Mouse (Mus musculus) heart, adult 8-10 months (tissue): ENCODE results near the gene Heatr1. TPM values are rescaled to one million over a fixed set of nuclear protein-coding genes. Genes with fewer than 3 reads are reported as not detected.
A peak's percentile ranks its signal among the peaks of the same experiment; 100 is the strongest.

Source experiments
- DNase-seq: peaks from one replicate; pipeline ENCODE4 v3.0.0; 2022; ENCODE audit warnings: low spot score
- total RNA-seq, 4 experiments: library from RNA; stranded (reverse); gene quantifications; 2 replicates each; pipeline ENCODE4 v1.2.4; 2022

The Heatr1 gene
- total RNA-seq: 10 to 100 TPM; 13.0 to 18.1 (median 15.9) TPM

DNA sequence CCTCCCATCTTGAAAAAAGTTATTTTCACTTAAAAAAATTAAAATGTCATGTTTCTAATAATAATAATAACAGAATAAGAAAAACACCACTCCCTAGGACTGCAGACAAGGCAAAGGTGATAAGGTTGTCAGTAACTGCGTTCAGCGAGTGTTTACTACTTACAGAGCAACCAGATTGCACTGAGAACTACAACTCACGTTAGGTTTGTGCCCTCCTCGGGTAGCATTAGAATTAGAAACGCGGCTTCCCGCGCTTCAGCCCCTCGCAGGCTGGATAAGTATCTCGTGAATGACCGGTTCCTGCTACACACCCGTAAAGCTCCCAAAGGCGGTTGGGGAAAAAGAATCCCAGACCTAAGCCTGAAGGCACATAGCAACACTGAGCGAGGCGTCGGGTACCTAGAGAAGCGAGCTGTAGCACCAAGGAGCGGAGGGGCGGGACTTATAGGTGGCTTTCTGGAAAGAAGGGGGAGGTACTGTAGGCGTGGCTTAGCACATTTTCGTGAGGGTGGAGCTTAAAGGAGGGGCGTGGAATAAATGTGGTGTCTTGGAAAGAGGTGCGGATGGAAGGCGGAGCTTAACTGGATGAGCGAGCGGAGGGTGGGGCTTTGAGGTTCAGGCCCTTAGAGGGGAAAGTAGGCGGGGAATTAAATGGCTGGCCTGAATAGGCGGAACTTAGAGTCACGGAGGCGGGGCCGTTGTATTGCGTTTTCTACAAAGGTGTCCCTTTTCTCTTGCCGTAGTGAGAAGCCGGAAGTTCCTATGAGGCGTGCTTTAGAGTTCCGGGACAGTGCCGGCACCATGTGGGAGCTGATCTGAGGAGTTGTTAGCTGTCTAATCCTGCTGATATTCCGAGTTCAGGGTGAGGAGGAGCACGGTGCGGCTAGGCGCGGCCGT lies at the start of gene Heatr1:
Gene Heatr1 (plus strand): TSS at position 419 of the 897 bp plus-strand sequence.
- peak; percentile 97 for DNase-seq

DNA sequence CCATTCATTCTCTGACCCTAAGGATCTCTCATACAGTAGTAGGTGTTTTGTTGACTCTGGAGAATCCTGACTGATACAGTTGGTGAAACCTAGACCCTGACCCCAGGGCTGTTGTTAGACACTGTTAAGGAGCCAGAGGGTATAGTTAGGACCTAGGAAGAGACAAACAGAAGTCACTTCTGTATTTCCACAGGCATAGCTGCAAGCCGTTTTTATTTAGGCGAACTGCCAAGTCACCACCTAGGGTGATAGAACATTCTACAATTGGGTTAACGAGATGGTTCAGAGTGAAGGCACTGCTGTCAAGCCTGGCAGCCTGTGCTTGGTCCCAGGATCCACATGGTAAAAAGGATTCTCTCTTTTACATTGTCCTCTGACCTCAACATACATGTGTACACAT lies 48.0 kb upstream of the Heatr1 start:
- DNase-seq: no peak

GRCm38 (mm10) chr13:12349197-12349824 lies 45.5 kb upstream of the Heatr1 start:
- DNase-seq: no peak

GRCm38 (mm10) chr13:12356184-12356583 lies 38.6 kb upstream of the Heatr1 start:
- DNase-seq: no peak

- peak; percentile 19 for DNase-seq
Observed at GRCm38 (mm10) chr13:12357554-12357953, 37.3 kb upstream of the Heatr1 start.

DNA sequence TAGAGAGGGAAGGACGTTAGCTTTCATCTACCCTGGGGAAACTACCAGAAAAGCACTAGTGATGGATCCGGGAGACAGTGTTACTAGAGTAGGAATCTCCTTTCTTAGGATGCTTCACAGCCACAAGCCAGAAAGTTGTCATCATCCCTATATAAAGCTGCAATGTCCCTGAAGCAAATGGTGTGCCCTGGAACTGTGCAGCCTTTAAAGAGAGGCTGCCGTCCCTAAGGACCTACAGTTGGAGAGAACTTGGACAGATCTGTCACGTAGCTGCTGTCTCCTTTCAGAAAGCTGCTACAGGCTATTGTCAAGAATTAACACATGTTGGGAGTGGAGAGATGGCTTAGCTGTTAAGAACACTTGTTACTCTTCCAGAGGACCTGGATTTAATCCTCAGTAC lies 33.3 kb upstream of the Heatr1 start:
- no peak for DNase-seq

GRCm38 (mm10) chr13:12369041-12369621 lies 25.7 kb upstream of the Heatr1 start:
- DNase-seq: peak; percentile 62

DNA sequence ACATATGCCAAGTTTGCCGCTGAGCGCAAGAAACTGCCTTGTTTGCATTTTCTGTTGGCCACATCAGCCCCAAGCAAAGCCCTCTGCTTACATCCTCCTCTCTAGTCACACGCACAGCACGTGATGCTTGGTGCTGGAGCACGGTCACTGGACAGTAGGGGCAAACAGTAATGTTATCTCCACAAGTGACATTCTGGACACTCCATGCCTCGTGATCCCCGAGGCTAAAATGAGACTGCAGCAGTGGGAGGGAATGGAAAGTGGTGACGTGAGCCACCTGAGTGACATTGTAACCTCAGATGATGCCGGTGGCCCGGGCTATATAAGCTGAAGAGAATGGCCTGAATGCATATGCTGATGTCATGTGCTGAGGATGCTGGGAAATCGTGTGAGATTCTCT lies 24.9 kb upstream of the Heatr1 start:
- peak; percentile 77 for DNase-seq

GRCm38 (mm10) chr13:12372755-12373154 lies 22.1 kb upstream of the Heatr1 start:
- DNase-seq: no peak

GRCm38 (mm10) chr13:12376778-12377177 lies 18.0 kb upstream of the Heatr1 start:
- no peak for DNase-seq

GRCm38 (mm10) chr13:12384796-12385195 lies 10.0 kb upstream of the Heatr1 start:
- DNase-seq: no peak

DNA sequence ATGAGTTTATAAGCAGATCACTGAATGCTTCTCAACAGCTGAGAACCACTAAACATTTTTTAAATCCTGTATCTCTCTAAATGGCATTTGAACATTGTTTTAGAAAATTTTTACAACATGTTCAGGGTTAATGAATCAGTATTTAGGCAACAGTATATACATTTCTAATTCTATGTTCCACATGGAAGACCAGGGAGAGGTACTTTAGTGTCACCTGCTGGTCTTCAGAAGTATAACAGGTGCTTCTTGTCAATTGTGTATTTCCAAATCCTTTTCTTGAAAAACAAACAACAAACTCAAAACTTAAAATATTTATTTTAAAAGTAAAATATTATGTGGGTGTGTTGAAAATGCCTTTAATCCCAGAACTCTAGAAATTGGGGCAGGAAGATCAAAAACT lies 8.5 kb upstream of the Heatr1 start:
- DNase-seq: peak; percentile 19

DNA sequence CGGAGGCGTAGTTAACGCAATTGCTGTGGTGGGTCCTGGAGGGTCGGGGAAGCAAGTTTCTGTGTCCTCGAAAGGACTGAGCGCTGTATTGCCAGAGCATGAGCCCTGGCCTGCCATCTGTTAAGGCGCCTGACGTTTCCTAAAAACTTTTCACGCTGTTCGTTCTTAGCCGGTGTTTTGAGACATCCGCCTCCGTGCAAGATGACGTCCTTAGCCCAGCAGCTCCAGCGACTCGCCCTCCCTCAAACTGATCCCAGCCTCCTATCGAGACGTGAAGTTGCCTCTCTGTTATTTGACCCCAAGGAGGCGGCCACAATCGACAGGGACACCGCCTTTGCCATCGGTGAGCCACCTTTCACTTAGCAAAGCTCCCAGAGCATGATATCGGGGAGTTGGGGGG lies 744 bp downstream of the Heatr1 start:
- DNase-seq: no peak

DNA sequence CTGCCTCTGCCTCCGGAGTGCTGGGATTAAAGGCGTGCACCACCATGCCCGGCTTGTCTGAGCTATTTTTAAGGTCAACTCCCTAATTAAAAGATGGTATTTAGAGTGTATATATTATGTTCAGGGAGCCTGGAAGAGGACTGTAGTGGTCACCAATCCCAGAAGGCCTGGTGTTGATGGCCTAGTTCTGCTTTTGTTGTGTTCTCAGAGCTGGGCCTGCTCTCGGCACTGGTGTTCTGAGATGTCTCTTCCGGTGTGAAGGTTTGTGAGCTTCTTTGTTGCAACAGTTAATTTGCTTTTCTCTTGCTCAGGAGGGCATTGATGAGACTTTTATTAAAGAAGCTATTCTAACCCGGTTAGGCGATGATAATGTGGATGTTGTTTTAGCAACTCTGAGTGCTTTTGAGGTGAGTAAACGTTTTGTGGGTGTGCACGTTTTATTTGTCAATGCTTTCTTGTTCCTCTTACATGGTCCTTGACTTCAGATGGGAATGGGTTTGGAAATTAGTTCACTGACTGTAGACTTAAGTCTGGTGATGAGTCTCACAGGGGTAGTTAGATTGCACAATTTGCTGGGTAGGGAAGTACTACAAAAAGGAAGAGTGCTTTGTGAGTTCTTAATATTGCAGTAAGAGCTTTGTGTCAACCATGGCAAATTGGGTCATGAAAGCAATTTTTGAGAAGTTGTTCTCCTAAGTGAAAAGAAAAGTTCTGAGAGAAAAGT lies 13.7 kb downstream of the Heatr1 start:
- DNase-seq: no peak

DNA sequence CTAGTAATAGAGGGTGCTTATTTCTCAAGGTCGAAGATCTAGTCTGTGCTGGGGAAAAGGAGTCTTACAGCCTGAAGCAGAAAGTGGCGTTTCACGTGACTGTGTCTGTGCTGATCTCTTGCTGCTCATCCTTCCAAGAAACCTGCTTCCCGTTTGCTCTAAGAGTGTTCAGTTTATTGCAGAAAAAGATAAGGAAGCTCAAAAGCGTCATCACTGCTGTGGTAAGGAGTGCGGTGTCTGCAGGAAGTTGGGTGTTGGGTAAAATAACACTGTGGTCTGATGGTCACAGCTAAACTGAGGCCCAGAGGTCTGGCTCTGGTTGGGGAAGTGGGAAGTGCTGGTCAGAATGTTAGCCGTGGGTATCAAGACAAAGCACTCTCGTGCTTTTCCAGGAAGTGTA lies 17.2 kb downstream of the Heatr1 start:
- peak; percentile 38 for DNase-seq

- no peak for DNase-seq
Observed at GRCm38 (mm10) chr13:12420596-12420995, 25.8 kb downstream of the Heatr1 start.

DNA sequence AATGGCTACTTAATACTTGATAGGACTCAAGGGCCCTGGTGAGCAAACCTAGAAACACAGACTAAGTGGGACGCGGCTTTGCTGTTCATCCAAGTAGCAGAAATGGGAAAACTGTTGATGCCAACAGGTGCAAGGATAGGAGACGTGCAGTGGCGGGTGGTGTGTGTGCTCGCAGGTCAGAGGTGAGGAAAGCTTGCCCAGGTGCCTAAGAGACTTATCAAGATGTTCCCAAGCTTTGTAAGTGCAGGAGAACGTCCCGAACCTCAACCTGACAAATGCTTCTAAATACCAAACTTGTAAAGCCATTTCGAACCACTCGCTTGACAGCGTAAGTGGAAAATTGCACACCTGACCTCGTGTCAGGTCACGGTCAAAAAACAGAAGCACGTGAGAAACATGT lies 33.7 kb downstream of the Heatr1 start:
- DNase-seq: no peak

GRCm38 (mm10) chr13:12433843-12434242 lies 39.0 kb downstream of the Heatr1 start:
- DNase-seq: no peak

DNA sequence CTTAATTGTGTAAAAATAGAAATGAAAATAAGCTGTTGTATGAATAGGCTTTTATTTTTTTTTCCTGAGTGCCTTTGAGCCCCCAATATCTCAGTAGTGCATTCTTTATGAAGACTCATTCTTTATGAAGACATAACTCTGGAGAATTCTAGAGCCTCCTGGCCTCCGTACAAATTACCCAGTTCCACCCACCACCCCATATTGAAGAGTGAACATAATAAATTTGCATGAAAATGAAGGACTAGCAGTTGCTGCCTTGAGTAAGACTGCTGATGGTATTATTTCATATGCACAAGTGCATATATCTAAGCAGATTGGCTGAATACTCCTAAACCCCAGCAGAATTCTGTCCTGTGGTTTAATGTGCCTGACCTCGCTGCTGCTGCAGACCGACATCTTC lies 44.8 kb downstream of the Heatr1 start:
- no peak for DNase-seq

- DNase-seq: no peak
Observed at GRCm38 (mm10) chr13:12440813-12441212, 46.0 kb downstream of the Heatr1 start.

DNA sequence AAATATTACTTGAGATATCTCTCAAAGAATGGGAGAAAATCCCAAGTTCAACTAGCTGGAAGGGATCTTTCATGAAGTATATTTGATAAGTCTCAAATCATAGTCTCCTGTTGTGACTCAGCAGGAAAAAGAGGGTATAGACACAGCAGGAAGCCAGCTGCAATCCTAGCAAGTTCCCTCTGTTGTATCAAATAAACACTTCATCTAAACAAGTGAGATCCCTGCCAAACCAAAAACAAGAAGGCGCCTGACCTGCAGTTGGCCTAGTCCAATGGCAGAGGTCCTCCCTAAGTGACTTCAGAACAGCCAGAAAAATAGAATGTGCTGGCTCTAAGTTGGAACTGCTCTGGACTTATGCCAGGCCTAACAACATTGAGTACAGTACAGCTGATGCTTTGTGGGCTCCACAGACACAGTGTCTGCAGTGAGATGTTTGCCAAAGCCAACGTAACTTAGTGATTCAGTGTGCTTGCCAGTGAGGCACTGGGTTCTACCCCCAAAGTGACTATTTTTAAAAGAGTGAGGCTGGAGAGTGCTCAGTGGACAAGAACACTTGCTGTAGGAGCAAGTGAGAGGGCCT lies 47.3 kb downstream of the Heatr1 start:
- peak; percentile 43 for DNase-seq

DNA sequence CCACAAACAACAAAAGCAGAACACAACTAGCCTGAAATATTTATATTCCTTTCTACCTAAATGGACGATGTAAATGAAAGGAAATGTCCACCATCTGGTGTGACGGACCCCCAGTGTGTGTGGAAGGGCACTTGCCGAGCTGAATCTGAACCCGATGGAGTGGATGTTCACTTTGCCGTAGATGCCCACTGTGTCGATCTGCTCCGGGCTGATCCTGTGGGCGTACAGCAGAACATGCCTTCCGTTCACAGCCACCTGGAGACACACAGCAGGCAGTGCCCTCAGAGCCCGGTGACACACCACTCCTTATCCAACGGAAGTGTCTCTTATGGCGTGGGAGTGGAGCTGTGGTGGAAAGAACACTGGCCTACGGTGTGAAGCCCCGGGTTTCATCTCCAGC lies 58.3 kb downstream of the Heatr1 start:
- no peak for DNase-seq
